Mouse (Mus musculus) kidney, embryonic 14.5 days (tissue): ENCODE measurements around the gene Polr2f. TPM values are rescaled to one million over a fixed set of nuclear protein-coding genes. Genes with fewer than 3 reads are reported as not detected.

Experiments
- ATAC-seq: fragments of 200-750 bp; cut with Nextera tagmentation; 2 replicates; pipeline ENCODE4 v1.8.0; 2017; ENCODE audit warnings: moderate number of reproducible peaks, mild to moderate bottlenecking, moderate TSS enrichment, moderate library complexity; ENCODE audit not compliant: low FRiP score, low TSS enrichment
- H3K27ac ChIP-seq: fragments of 300-500 bp; sonication (generic); 2 replicates; pipeline ENCODE4 v1.5.1; 2014; ENCODE audit warnings: low read depth, mild to moderate bottlenecking, low read length, moderate library complexity, mixed read lengths
- H3K27me3 ChIP-seq: fragments of 300-500 bp; sonication (generic); 2 replicates; pipeline ENCODE4 v1.6.1; 2014; ENCODE audit warnings: mild to moderate bottlenecking, low read length; ENCODE audit not compliant: control insufficient read depth, insufficient read depth
- H3K36me3 ChIP-seq: fragments of 300-500 bp; sonication (generic); 2 replicates; pipeline ENCODE4 v1.6.1; 2014; ENCODE audit warnings: low read length, mixed read lengths; ENCODE audit not compliant: control insufficient read depth, insufficient read depth
- H3K4me1 ChIP-seq: fragments of 300-500 bp; sonication (generic); 2 replicates; pipeline ENCODE4 v1.6.1; 2014; ENCODE audit warnings: low read length, mixed read lengths; ENCODE audit not compliant: control insufficient read depth, insufficient read depth
- H3K4me2 ChIP-seq: fragments of 300-500 bp; sonication (generic); replicated peaks from 2 replicates; pipeline ENCODE4 v1.6.1; 2014; ENCODE audit warnings: low read depth, mild to moderate bottlenecking, low read length
- H3K4me3 ChIP-seq: fragments of 300-500 bp; sonication (generic); 2 replicates; pipeline ENCODE4 v1.5.1; 2014; ENCODE audit warnings: mild to moderate bottlenecking, low read length
- H3K9ac ChIP-seq: fragments of 300-500 bp; sonication (generic); 2 replicates; pipeline ENCODE4 v1.6.1; 2014; ENCODE audit warnings: low read depth, mild to moderate bottlenecking, low read length, moderate library complexity
- H3K9me3 ChIP-seq: fragments of 300-500 bp; sonication (generic); 2 replicates; pipeline ENCODE4 v1.6.1; 2016; ENCODE audit warnings: low read length; ENCODE audit not compliant: control insufficient read depth
- WGBS: fragments of 180-500 bp; shearing (Covaris S2); extraction: QIAGEN DNeasy Blood & Tissue Kit; methylation state at CpG from one replicate; pipeline ENCODE4 v1.1.7; 2014; 5-methylcytosine and 5-hydroxymethylcytosine counted together
- polyA plus RNA-seq: library from polyadenylated mRNA; unstranded; fragments of >200 nt; fragmentation: Nextera tagmentation; extraction: Ambion mirVana; gene quantifications from 2 replicates; pipeline ENCODE4 v1.2.1, GENCODE M21; 2014

The Polr2f gene
- polyA plus RNA-seq, 1 experiment from 2014 or later = 352 TPM

DNA sequence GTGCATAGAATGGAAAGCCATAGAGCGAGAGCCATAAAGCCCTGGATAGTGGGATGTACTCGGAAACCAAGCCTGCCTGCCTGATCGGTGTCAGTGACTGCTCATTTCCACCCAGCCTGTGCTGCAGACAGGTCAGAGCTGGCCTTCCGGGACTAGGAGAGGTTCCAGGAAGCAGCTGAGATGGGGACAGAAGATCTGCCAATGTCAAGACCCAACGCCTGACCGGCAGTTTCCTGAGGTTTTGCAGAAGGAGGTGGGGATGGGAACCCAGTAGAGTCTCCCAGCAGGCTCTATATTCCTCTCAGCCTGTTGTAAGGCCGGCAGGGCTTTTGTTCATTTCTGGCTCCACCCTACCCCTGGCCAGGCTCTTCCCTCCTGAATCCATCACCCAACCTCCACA lies 41.9 kb upstream of the Polr2f start:
- 47% methylated on average over 7 of the region's 7 CpGs for WGBS
- Histone ChIP-seq H3K4me2 (no peak overlapping the region), H3K9ac (no peak overlapping the region), H3K27ac (peak overlapping the region; percentile 71), H3K27me3 (no peaks in the 10 kb centered on the region), H3K4me3 (no peak overlapping the region), H3K36me3 (peaks cover 21% of the 10 kb centered on the region), H3K9me3 (no peaks in the 10 kb centered on the region), H3K4me1 (peaks cover 19% of the 10 kb centered on the region)
- ATAC-seq = no peak

DNA sequence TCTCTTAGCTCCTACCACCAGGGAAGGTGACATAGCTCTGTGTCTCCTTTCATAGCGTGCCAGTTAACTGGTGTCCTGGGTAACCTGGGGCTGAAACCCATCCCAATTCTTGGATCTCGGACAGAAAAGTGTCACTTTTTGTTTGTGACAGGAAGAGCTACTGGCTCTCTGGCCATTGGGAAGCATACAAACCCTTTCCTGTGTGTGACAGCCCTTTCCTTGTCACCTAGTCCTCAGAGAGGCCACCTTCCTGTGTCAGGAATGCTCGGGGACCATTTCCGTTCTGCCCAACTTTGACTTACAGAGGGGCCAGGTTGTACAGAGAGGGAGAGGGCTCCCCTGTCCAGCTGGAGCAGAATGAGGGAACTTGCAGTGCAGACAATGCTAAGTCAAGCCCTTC lies 41.4 kb upstream of the Polr2f start:
- H3K9ac ChIP-seq = no peak overlapping the region
- WGBS = 51% methylated on average over 4 of the region's 4 CpGs
- H3K27ac ChIP-seq = peak overlapping the region; percentile 71; the same call in 1 of the 2 replicates
- H3K4me3 ChIP-seq = no peak overlapping the region
- ATAC-seq = no peak
- no peaks in the 10 kb centered on the region for H3K27me3 ChIP-seq
- H3K4me1 ChIP-seq = peaks cover 19% of the 10 kb centered on the region
- H3K36me3 ChIP-seq = peaks cover 15% of the 10 kb centered on the region
- H3K9me3 ChIP-seq = no peaks in the 10 kb centered on the region
- no peak overlapping the region for H3K4me2 ChIP-seq

DNA sequence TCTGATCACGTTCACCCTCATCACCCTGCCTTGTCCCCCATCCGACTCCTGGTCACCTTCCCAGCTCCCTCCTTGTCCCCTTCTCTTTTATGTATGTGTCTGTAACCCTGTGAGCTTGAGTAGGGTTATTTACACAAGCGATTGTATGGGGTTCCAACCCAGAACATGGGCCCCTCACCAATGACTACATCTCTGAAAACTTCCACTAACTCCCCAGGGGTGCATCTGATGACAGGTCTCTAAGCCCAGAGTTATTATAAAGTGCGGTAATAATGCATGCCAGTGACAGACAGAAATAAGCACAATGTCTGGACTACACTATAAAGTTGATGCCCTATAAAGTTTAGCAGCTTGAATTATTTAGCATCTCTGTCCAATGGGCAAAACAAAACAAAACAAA lies 40.4 kb upstream of the Polr2f start:
- Histone ChIP-seq H3K4me2 (no peak overlapping the region), H3K4me1 (peaks cover 19% of the 10 kb centered on the region), H3K9me3 (no peaks in the 10 kb centered on the region), H3K27me3 (no peaks in the 10 kb centered on the region), H3K27ac (no peak overlapping the region), H3K36me3 (peaks cover 8% of the 10 kb centered on the region), H3K4me3 (no peak overlapping the region), H3K9ac (no peak overlapping the region)
- WGBS = 69% methylated on average over 4 of the region's 4 CpGs
- no peak for ATAC-seq

DNA sequence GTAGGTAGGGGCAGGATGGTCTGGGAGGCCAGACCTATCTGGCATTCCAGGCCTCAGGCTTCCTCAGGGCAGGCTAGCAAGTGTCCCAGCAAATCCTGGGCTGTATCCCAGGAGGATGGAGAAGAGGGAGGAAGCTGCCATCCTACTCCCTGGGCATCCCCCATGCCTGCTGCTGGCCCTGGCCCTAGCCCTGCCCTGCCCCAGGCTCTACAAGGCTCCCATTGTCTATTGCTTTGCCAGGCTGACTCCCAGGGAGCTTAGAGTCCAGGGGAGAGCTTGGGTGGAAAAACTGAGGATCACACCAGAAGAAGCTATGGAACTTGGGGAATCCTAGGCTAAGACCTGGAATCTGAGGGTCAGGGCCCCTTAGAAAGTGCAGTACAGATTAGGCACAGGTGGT lies 39.3 kb upstream of the Polr2f start:
- Histone ChIP-seq H3K4me2 (no peak overlapping the region), H3K4me3 (no peak overlapping the region), H3K9me3 (no peaks in the 10 kb centered on the region), H3K9ac (no peak overlapping the region), H3K27ac (no peak overlapping the region), H3K27me3 (no peaks in the 10 kb centered on the region), H3K4me1 (peaks cover 14% of the 10 kb centered on the region), H3K36me3 (no peaks in the 10 kb centered on the region)
- no peak for ATAC-seq

DNA sequence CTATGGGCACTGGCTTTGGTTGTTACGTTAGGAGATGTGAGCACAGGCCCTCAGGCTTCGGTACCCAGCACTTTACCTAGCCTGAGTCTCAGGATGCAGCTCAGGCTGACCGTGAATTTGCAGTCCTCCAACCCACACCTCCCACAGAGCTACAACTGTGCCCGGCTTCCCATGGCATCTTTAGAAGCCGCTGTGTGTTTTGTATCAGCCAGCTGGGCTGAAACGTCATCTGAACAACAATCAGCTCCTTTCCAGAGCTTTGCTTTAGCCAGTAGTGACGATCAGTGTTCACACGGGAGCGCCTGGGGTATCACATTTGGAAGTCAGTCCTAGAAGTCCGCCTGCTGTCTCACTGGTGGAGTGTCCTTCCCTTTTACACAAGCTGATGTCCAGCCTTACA lies 37.5 kb upstream of the Polr2f start:
- Histone ChIP-seq H3K27me3 (no peaks in the 10 kb centered on the region), H3K4me1 (peaks cover 6% of the 10 kb centered on the region), H3K9ac (no peak overlapping the region), H3K27ac (no peak overlapping the region), H3K9me3 (no peaks in the 10 kb centered on the region), H3K4me3 (no peak overlapping the region), H3K4me2 (no peak overlapping the region), H3K36me3 (no peaks in the 10 kb centered on the region)
- ATAC-seq = no peak
- 72% methylated on average over 10 of the region's 10 CpGs for WGBS

DNA sequence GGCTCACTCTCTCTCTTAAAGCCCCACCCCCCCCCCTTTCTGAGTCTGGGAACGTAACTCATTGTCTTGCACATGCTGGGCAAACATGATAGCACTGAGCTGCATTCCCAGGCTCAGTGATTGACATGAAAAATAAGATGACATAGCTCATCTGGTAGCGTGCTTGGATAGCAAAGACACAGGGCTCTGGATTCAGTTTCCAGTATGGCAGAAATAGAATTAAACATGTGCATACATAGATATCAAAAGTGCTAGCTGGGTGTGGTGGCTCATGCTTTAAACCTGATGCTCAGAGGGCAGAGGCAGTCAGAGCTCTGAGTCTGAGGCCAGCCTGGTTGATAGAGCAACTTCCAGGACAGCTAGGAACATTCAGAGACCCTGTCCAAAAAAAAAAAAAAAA lies 35.0 kb upstream of the Polr2f start:
- no peak overlapping the region for H3K27ac ChIP-seq
- no peaks in the 10 kb centered on the region for H3K9me3 ChIP-seq
- peaks cover 21% of the 10 kb centered on the region for H3K4me1 ChIP-seq
- 51% methylated on average over 2 of the region's 2 CpGs for WGBS
- no peak overlapping the region for H3K9ac ChIP-seq
- no peak overlapping the region for H3K4me3 ChIP-seq
- ATAC-seq = no peak
- H3K4me2 ChIP-seq = no peak overlapping the region
- H3K36me3 ChIP-seq = no peaks in the 10 kb centered on the region
- H3K27me3 ChIP-seq = no peaks in the 10 kb centered on the region

DNA sequence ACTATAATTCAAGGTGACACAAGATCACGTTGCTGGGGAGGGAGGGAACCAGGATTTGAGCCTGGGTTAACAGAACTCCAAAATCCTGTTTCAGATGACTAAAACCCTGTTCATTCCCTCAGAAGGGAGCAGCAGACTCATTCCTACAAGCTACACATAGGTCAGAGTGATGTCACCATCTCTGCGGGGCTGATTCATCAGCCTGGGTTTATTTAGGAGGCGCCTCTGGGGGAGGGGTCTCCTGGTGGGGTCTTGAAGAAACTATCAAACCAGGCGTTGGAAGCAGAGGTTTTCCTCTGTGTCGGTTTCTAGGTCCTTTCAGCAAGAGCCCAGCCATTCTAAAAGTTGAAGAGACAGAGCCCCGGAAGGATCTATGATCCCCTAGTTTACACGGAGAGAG lies 32.8 kb upstream of the Polr2f start:
- WGBS = 19% methylated on average over 7 of the region's 7 CpGs
- Histone ChIP-seq H3K27me3 (no peaks in the 10 kb centered on the region), H3K4me2 (peak overlapping the region; percentile 98), H3K9ac (no peak overlapping the region), H3K9me3 (no peaks in the 10 kb centered on the region), H3K4me1 (peaks cover 28% of the 10 kb centered on the region), H3K36me3 (peaks cover 4% of the 10 kb centered on the region; the same call in 1 of the 2 replicates), H3K4me3 (peak overlapping the region; percentile 89), H3K27ac (peak overlapping the region; percentile 74)
- no peak for ATAC-seq

DNA sequence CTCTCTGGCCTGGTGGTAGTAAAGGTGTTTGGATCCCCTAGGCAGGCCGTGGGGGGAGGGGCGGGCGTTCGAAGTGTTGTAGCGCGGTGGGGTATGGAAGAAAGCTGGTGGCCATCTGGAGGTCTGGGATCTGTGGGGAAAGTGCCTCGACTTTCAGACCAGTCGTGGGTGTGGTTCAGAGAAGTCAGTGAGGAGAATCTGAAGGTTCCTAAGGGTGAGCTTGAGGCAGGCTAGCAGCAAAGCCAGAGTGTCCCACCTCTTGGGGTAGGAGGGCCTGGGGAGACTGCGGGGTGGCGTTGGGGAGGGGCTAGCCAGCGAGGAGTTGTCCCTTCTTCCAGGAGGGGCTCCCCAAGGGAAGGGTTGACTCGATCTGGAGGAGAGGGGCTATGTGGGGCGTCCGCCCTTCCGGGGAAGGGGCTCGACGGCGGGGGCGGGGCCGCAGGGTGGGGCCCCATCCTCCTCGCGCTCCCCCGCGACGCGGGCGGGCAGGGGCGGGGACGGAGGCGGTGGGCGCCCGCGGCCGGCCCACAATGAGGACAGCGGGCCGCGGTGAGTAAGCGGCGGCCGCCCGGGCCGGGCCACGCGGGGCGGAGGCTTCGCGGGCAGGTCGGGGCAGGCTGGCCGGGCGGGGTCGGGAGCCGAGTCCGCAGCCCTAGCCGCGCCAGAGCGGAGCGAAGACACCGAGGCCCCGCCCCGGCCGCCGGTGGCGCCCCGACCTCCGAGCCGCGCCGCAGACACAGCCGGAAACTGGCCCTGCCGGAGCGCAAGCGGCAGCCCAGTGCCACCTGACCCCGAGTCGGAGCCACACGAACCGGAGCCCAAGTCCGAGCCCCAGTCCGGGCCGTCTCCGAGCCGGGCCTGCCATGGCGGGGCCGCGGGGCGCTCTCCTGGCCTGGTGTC lies 32.1 kb upstream of the Polr2f start, which contains the start of gene Micall1:
Gene Micall1 (plus strand): TSS at position 478 of the 900 bp plus-strand sequence.
- Histone ChIP-seq H3K27me3 (no peaks in the 10 kb centered on the region), H3K27ac (peak within 1 kb of the TSS; percentile 74), H3K4me1 (peaks cover 28% of the 10 kb centered on the region), H3K4me2 (peak within 1 kb of the TSS; percentile 98), H3K36me3 (peaks cover 5% of the 10 kb centered on the region; the same call in 1 of the 2 replicates), H3K9me3 (no peaks in the 10 kb centered on the region), H3K4me3 (peak within 1 kb of the TSS; percentile 89), H3K9ac (peak within 1 kb of the TSS; percentile 89)
- under 1% methylated on average over 57 of the region's 85 CpGs for WGBS
- ATAC-seq = peak; percentile 81

DNA sequence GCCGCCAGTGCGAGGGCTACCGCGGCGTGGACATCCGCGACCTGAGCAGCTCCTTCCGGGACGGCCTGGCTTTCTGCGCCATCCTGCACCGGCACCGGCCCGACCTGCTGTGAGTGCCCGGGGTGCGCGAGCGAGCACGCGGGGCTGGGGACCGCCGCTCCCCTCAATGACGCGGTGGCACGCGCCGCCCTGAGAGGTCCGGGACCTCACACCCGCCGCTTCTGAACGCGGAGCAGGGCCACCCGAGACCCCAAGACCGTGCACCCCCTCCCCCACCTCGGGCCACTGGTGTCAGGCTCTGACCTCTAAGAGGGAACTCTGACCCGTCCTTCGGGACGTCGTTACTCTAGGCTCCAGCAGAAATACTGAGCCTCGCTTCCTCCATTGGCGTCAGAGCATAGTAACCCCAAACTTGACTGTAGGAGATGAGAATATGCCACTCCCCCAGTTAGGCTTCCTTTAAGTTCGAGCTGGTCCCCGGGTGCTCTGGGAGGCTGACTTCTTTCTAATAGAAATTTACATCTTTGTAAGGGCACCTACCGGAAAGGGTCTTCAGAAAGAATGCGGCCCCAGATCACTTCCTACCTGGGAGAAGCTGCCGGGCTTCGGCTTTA lies 31.4 kb upstream of the Polr2f start:
- Histone ChIP-seq H3K4me3 (peak overlapping the region; percentile 89), H3K9me3 (no peaks in the 10 kb centered on the region), H3K27me3 (no peaks in the 10 kb centered on the region), H3K9ac (peak overlapping the region; percentile 89), H3K27ac (peak overlapping the region; percentile 74), H3K36me3 (peaks cover 5% of the 10 kb centered on the region; the same call in 1 of the 2 replicates), H3K4me1 (peaks cover 28% of the 10 kb centered on the region), H3K4me2 (peak overlapping the region; percentile 98)
- ATAC-seq = peak; percentile 74
- under 1% methylated on average over 38 of the region's 46 CpGs for WGBS
